Mouse (Mus musculus): Measurements from ENCODE around the gene Mfsd7a. TPM values are rescaled to one million over a fixed set of nuclear protein-coding genes. Genes with fewer than 3 reads are reported as not detected.
"Not testable (repeated sequence)": the region's sequence is repeated elsewhere in the genome, so short reads cannot be mapped to it uniquely, and the experiment has no call there.

Mfsd7a gene
- 0.05 and 0.38 TPM in 2 replicates for total RNA-seq (2014; rRNA removed)
- 0.12 and 0.13 TPM in 2 replicates for polyA plus RNA-seq (2015; fragmentation: Nextera tagmentation; extraction: Ambion mirVana)

- Histone ChIP-seq H3K27me3 (ENCODE audit: insufficient read depth, low read length) (peaks cover 5% of the 10 kb centered on the region), H3K4me2 (ENCODE audit: low read depth) (peak within 1 kb of the TSS; percentile 43), H3K4me3 (ENCODE audit: low read depth, low read length) (peak within 1 kb of the TSS; percentile 16), H3K4me1 (ENCODE audit: insufficient read depth) (no peaks in the 10 kb centered on the region), H3K9ac (peak within 1 kb of the TSS; percentile 14; the same call in 1 of the 2 replicates), H3K27ac (ENCODE audit: low read depth, low read length) (no peak within 1 kb of the TSS), H3K36me3 (ENCODE audit: insufficient read depth) (no peaks in the 10 kb centered on the region), H3K9me3 (ENCODE audit: low read length) (no peaks in the 10 kb centered on the region)
- WGBS, result 16% methylated on average over 24 of the region's 24 CpGs
- no peak for DNase-seq
- 0 out of 2 replicates have a peak, but pooled peaks have one; percentile 40 for ATAC-seq
- TF ChIP-seq CTCF (IDR thresholded peaks at IDR 0.05; ENCODE audit: low read depth), result no peak
These were observed at the start of gene Mfsd7a for GRCm38 (mm10) chr5:108448785-108449668. Gene Mfsd7a (minus strand): TSS chr5:108448891.

DNA sequence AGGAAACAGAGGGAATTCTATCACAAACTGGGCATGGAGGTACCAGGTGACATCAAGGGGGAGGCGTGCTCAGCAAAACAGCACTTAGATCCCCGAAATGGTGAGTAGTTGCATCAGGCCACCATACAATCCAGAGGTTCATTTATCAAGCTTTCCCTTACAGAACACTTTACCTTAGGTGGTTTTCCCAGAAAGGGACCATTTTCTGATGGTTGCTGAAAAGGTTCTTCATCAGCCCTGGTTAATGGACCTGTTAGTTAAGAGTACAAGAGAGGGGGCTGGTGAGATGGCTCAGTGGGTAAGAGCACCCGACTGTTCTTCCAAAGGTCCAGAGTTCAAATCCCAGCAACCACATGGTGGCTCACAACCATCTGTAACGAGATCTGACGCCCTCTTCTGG lies 37.5 kb upstream of the Mfsd7a start:
- peaks cover 49% of the 10 kb centered on the region for H3K36me3 ChIP-seq (ENCODE audit: insufficient read depth)
- over 99% methylated on average over 4 of the region's 5 CpGs for WGBS
- H3K27ac ChIP-seq (ENCODE audit: low read depth, low read length); H3K4me3 ChIP-seq (ENCODE audit: low read depth, low read length); DNase-seq; H3K4me2 ChIP-seq (ENCODE audit: low read depth); H3K9ac ChIP-seq; ATAC-seq; H3K27me3 ChIP-seq (ENCODE audit: insufficient read depth, low read length); H3K9me3 ChIP-seq (ENCODE audit: low read length); H3K4me1 ChIP-seq (ENCODE audit: insufficient read depth): not testable (repeated sequence)

GRCm38 (mm10) chr5:108485239-108485638 lies 36.5 kb upstream of the Mfsd7a start:
- Histone ChIP-seq H3K27me3 (ENCODE audit: insufficient read depth, low read length) (no peaks in the 10 kb centered on the region), H3K4me1 (ENCODE audit: insufficient read depth) (no peaks in the 10 kb centered on the region), H3K4me3 (ENCODE audit: low read depth, low read length) (no peak overlapping the region), H3K4me2 (ENCODE audit: low read depth) (no peak overlapping the region), H3K27ac (ENCODE audit: low read depth, low read length) (no peak overlapping the region), H3K9me3 (ENCODE audit: low read length) (no peaks in the 10 kb centered on the region), H3K9ac (no peak overlapping the region), H3K36me3 (ENCODE audit: insufficient read depth) (peaks cover 44% of the 10 kb centered on the region)
- peak; percentile 15 for DNase-seq
- peak; percentile 18; the same call in 1 of the 2 replicates for ATAC-seq
- 96% methylated on average over 2 of the region's 2 CpGs for WGBS
- peak; percentile 76 for TF ChIP-seq CTCF (IDR thresholded peaks at IDR 0.05; ENCODE audit: low read depth)

GRCm38 (mm10) chr5:108483006-108483405 lies 34.3 kb upstream of the Mfsd7a start:
- Histone ChIP-seq H3K27me3 (ENCODE audit: insufficient read depth, low read length) (no peaks in the 10 kb centered on the region), H3K4me2 (ENCODE audit: low read depth) (no peak overlapping the region), H3K4me3 (ENCODE audit: low read depth, low read length) (no peak overlapping the region), H3K4me1 (ENCODE audit: insufficient read depth) (no peaks in the 10 kb centered on the region), H3K9ac (no peak overlapping the region), H3K36me3 (ENCODE audit: insufficient read depth) (peaks cover 32% of the 10 kb centered on the region), H3K9me3 (ENCODE audit: low read length) (no peaks in the 10 kb centered on the region), H3K27ac (ENCODE audit: low read depth, low read length) (no peak overlapping the region)
- DNase-seq, result no peak
- 90% methylated on average over 6 of the region's 6 CpGs for WGBS
- no peak for ATAC-seq
- no peak for TF ChIP-seq CTCF (IDR thresholded peaks at IDR 0.05; ENCODE audit: low read depth)

DNA sequence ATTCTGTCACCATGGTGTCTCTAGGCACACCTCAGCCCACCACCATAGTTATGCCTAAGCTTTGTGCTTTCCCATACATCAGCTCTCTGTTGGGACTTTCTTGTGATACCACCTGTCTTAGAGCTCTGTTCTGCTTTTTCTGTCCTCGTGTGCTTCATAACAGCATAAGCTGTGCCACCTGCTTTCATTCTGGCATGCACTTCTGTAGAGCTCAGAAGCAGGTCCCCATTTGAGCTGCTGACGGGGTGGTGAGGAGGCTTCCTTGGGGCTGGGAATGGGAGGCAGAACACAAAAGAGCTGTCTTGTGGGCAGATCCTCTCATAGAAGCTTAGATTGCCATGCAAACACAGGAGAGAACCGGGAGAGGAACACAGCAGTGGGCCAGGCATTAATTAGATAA lies 27.3 kb upstream of the Mfsd7a start:
- WGBS, result 82% methylated on average over 3 of the region's 3 CpGs
- Histone ChIP-seq H3K4me2 (ENCODE audit: low read depth) (no peak overlapping the region), H3K36me3 (ENCODE audit: insufficient read depth) (peaks cover 76% of the 10 kb centered on the region), H3K4me3 (ENCODE audit: low read depth, low read length) (no peak overlapping the region), H3K27me3 (ENCODE audit: insufficient read depth, low read length) (no peaks in the 10 kb centered on the region), H3K9ac (no peak overlapping the region), H3K27ac (ENCODE audit: low read depth, low read length) (no peak overlapping the region), H3K9me3 (ENCODE audit: low read length) (no peaks in the 10 kb centered on the region), H3K4me1 (ENCODE audit: insufficient read depth) (no peaks in the 10 kb centered on the region)
- no peak for ATAC-seq
- no peak for DNase-seq
- TF ChIP-seq CTCF (IDR thresholded peaks at IDR 0.05; ENCODE audit: low read depth), result no peak

- H3K36me3 ChIP-seq (ENCODE audit: insufficient read depth), result peaks cover 72% of the 10 kb centered on the region
- no peak overlapping the region for H3K27ac ChIP-seq (ENCODE audit: low read depth, low read length)
- no peak overlapping the region for H3K4me3 ChIP-seq (ENCODE audit: low read depth, low read length)
- no peak overlapping the region for H3K4me2 ChIP-seq (ENCODE audit: low read depth)
- ATAC-seq (no peak), DNase-seq (no peak)
- no peaks in the 10 kb centered on the region for H3K9me3 ChIP-seq (ENCODE audit: low read length)
- no peaks in the 10 kb centered on the region for H3K4me1 ChIP-seq (ENCODE audit: insufficient read depth)
- H3K27me3 ChIP-seq (ENCODE audit: insufficient read depth, low read length), result no peaks in the 10 kb centered on the region
- 87% methylated on average over 4 of the region's 4 CpGs for WGBS
- TF ChIP-seq CTCF (IDR thresholded peaks at IDR 0.05; ENCODE audit: low read depth), result no peak
- H3K9ac ChIP-seq, result no peak overlapping the region
These were observed 25.0 kb upstream of the Mfsd7a start for GRCm38 (mm10) chr5:108473737-108474136.

DNA sequence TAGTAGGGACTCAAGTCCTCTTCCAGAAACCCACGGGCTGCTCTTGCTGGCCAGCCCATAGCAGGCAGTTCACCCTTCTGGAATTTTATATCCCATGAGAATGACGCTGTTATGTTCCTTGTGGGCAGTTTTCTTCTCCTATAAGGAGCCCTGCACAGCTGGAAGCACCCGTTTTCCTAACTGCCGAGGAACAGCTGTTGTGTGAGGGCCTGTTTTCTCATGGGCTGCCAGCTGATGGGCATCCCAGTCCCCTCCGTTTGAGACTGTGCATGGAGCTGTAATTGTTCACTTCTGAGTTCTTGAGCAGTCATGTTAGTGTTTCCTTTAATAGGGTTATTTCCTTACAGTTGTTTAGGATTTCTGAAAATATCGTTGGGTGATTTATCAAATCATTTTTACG lies 20.9 kb upstream of the Mfsd7a start:
- Histone ChIP-seq H3K9ac (no peak overlapping the region), H3K36me3 (ENCODE audit: insufficient read depth) (peaks cover 35% of the 10 kb centered on the region), H3K27me3 (ENCODE audit: insufficient read depth, low read length) (no peaks in the 10 kb centered on the region), H3K4me1 (ENCODE audit: insufficient read depth) (peaks cover 12% of the 10 kb centered on the region; the same call in 1 of the 2 replicates), H3K4me2 (ENCODE audit: low read depth) (no peak overlapping the region), H3K9me3 (ENCODE audit: low read length) (no peaks in the 10 kb centered on the region), H3K4me3 (ENCODE audit: low read depth, low read length) (no peak overlapping the region), H3K27ac (ENCODE audit: low read depth, low read length) (no peak overlapping the region)
- 77% methylated on average over 7 of the region's 7 CpGs for WGBS
- ATAC-seq (no peak), DNase-seq (no peak)
- no peak for TF ChIP-seq CTCF (IDR thresholded peaks at IDR 0.05; ENCODE audit: low read depth)
